Mouse (Mus musculus) embryonic facial prominence, embryonic 11.5 days (tissue): Measurements from ENCODE around the gene Pik3r5. TPM values are rescaled to one million over a fixed set of nuclear protein-coding genes. Genes with fewer than 3 reads are reported as not detected.

Experiments used
- ATAC-seq: fragments of 200-750 bp; cut with Nextera tagmentation; replicated peaks from 2 replicates; pipeline ENCODE4 v1.8.0; 2017; ENCODE audit warnings: low read depth; ENCODE audit not compliant: insufficient number of reproducible peaks, low FRiP score, low TSS enrichment
- DNase-seq: peaks from one replicate; pipeline ENCODE4 v3.0.0-alpha.2; 2015; ENCODE audit warnings: low spot score
- H3K27ac ChIP-seq: fragments of 300-500 bp; sonication (generic); replicated peaks from 2 replicates; pipeline ENCODE4 v1.5.1; 2014; ENCODE audit warnings: mild to moderate bottlenecking, low read depth, low read length, control low read depth
- H3K27me3 ChIP-seq: fragments of 300-500 bp; sonication (generic); 2 replicates; pipeline ENCODE4 v1.6.1; 2014; ENCODE audit warnings: mild to moderate bottlenecking, low read length, moderate library complexity, mixed read lengths; ENCODE audit not compliant: control insufficient read depth, insufficient read depth
- H3K36me3 ChIP-seq: fragments of 300-500 bp; sonication (generic); replicated peaks from 2 replicates; pipeline ENCODE4 v1.6.1; 2014; ENCODE audit warnings: low read depth, mild to moderate bottlenecking, low read length, moderate library complexity, mixed read lengths; ENCODE audit not compliant: control insufficient read depth, insufficient read depth
- H3K4me1 ChIP-seq: fragments of 300-500 bp; sonication (generic); 2 replicates; pipeline ENCODE4 v1.6.1; 2014; ENCODE audit warnings: low read length, mixed read lengths; ENCODE audit not compliant: control insufficient read depth, insufficient read depth
- H3K4me2 ChIP-seq: fragments of 300-500 bp; sonication (generic); 2 replicates; pipeline ENCODE4 v1.6.1; 2014; ENCODE audit warnings: low read depth, mild to moderate bottlenecking, control low read depth, low read length, moderate library complexity
- H3K4me3 ChIP-seq: fragments of 300-500 bp; sonication (generic); 2 replicates; pipeline ENCODE4 v1.5.1; 2014; ENCODE audit warnings: low read depth, low read length, control low read depth
- H3K9ac ChIP-seq: fragments of 300-500 bp; sonication (generic); replicated peaks from 2 replicates; pipeline ENCODE4 v1.6.1; 2014; ENCODE audit warnings: mild to moderate bottlenecking, control low read depth, low read length
- H3K9me3 ChIP-seq: fragments of 300-500 bp; sonication (generic); replicated peaks from 2 replicates; pipeline ENCODE4 v1.6.1; 2016; ENCODE audit warnings: mild to moderate bottlenecking, low read length, inconsistent platforms, mixed read lengths; ENCODE audit not compliant: control insufficient read depth
- WGBS: fragments of 180-500 bp; shearing (Covaris S2); extraction: QIAGEN DNeasy Blood & Tissue Kit; methylation state at CpG from one replicate; pipeline ENCODE4 v1.1.7; 2014; 5-methylcytosine and 5-hydroxymethylcytosine counted together
- polyA plus RNA-seq: library from polyadenylated mRNA; unstranded; fragments of >200 nt; fragmentation: Nextera tagmentation; extraction: Ambion mirVana; gene quantifications from 2 replicates; pipeline ENCODE4 v1.2.1, GENCODE M21; 2014

Pik3r5 gene
- polyA plus RNA-seq, 1 experiment from 2014 or later: 0.66 TPM

- no peak for ATAC-seq
- no peaks in the 10 kb centered on the region for H3K36me3 ChIP-seq
- no peak overlapping the region for H3K9ac ChIP-seq
- no peak overlapping the region for H3K4me2 ChIP-seq
- WGBS: 85% methylated on average over 11 of the region's 11 CpGs
- no peak overlapping the region for H3K27ac ChIP-seq
- H3K27me3 ChIP-seq: no peaks in the 10 kb centered on the region
- no peak for DNase-seq
- no peaks in the 10 kb centered on the region for H3K9me3 ChIP-seq
- no peaks in the 10 kb centered on the region; the same call in 1 of the 2 replicates for H3K4me1 ChIP-seq
- no peak overlapping the region for H3K4me3 ChIP-seq
These were observed 60.7 kb downstream of the Pik3r5 start for GRCm38 (mm10) chr11:68492592-68492991.

- H3K4me3 ChIP-seq: no peak overlapping the region
- H3K27ac ChIP-seq: no peak overlapping the region
- no peaks in the 10 kb centered on the region for H3K9me3 ChIP-seq
- no peak overlapping the region for H3K9ac ChIP-seq
- H3K4me2 ChIP-seq: no peak overlapping the region
- no peak for ATAC-seq
- no peaks in the 10 kb centered on the region for H3K27me3 ChIP-seq
- no peaks in the 10 kb centered on the region; the same call in 1 of the 2 replicates for H3K4me1 ChIP-seq
- H3K36me3 ChIP-seq: no peaks in the 10 kb centered on the region
- WGBS: 80% methylated on average over 5 of the region's 5 CpGs
- DNase-seq: no peak
These were observed 61.8 kb downstream of the Pik3r5 start for GRCm38 (mm10) chr11:68493760-68494159.

DNA sequence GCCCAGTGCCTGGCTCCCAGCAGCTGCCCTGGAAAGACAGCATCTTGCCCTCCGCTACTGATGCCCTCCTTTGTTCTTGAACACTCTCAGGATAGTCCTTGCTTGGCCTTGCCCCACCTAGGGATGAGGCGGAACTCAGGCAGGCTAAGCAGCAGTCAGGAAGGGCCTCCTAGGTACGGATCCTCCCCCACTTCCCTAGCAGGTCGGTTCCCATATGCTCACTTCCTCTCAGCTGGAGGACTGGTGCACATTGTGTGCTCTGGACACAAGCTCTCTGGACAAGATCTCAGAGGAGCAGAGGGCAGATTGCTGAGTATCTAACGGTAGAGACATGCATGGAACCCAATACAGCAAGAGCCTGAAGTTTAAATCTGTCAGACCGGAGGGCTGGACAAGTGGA lies 65.2 kb downstream of the Pik3r5 start:
- Histone ChIP-seq H3K27me3 (no peaks in the 10 kb centered on the region), H3K4me2 (no peak overlapping the region)
- WGBS: 78% methylated on average over 6 of the region's 6 CpGs

DNA sequence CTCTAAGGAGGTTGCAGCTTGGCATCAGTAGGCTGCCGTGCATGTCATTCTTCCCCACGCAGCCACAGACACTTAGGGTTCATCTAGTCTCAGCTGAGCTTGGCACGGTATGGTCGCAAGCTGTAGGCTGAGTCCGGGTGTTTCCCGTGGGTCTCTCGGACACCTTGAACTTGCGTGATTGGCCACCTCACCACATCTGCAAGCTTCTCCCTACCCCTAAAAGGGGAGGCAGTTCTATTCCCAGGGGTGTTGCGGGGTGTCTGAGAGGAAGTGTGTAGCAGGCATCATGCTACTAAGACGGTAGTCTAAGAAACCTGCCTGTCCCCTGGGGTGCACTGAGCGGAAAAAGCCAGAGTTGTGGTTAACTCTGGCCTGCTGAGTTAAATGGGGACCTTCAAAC lies 66.6 kb downstream of the Pik3r5 start:
- H3K27ac ChIP-seq: no peak overlapping the region
- no peaks in the 10 kb centered on the region for H3K4me1 ChIP-seq
- no peak overlapping the region for H3K9ac ChIP-seq
- 89% methylated on average over 11 of the region's 11 CpGs for WGBS
- H3K4me3 ChIP-seq: no peak overlapping the region
- ATAC-seq (no peak), DNase-seq (no peak)
- H3K9me3 ChIP-seq: no peaks in the 10 kb centered on the region
- H3K36me3 ChIP-seq: no peaks in the 10 kb centered on the region
- H3K27me3 ChIP-seq: no peaks in the 10 kb centered on the region
- H3K4me2 ChIP-seq: no peak overlapping the region

More for the DNA sequence above, 65.2 kb downstream of the Pik3r5 start:
- no peaks in the 10 kb centered on the region for H3K36me3 ChIP-seq
- no peak overlapping the region for H3K27ac ChIP-seq
- no peak overlapping the region for H3K4me3 ChIP-seq
- no peaks in the 10 kb centered on the region for H3K9me3 ChIP-seq
- ATAC-seq: no peak
- DNase-seq: no peak
- no peaks in the 10 kb centered on the region for H3K4me1 ChIP-seq
- H3K9ac ChIP-seq: no peak overlapping the region

DNA sequence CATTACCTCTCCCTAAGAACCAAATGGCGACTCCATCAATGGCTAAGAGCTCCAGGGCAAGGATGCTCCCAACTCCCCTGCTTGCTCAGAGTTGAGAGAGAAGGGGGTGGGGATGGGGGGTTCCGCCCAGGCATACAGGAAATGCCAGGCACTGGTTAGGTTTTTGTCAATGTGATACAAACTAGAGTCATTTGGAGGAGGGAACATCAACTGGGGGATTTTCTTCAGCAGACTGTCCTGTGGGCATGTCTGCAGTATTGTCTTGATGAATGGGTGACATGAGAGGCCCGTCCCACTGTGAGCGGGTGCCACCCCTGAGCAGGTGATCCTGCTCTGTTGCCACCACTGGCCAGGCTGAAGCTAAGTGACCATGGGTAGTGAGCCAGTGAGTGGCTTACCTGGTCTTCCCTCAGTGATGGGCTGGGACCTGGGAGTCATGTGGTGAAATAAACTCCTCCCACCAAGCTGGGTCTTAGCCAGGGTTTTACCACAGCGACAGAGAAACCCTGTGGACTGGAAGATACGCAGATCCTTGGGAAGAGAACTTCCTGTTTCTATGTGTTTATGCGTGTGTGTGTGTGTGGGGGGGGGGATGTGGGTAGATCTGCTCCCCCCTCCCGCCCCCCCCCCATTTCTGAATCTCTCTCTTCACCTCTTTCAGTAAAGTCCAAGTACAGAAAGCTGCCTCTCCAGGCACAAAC lies 67.2 kb downstream of the Pik3r5 start:
- Histone ChIP-seq H3K4me2 (no peak overlapping the region), H3K4me1 (no peaks in the 10 kb centered on the region), H3K4me3 (no peak overlapping the region), H3K27ac (no peak overlapping the region), H3K36me3 (no peaks in the 10 kb centered on the region), H3K9me3 (no peaks in the 10 kb centered on the region), H3K9ac (no peak overlapping the region), H3K27me3 (no peaks in the 10 kb centered on the region)
- no peak for DNase-seq
- no peak for ATAC-seq
- 71% methylated on average over 7 of the region's 8 CpGs for WGBS

DNA sequence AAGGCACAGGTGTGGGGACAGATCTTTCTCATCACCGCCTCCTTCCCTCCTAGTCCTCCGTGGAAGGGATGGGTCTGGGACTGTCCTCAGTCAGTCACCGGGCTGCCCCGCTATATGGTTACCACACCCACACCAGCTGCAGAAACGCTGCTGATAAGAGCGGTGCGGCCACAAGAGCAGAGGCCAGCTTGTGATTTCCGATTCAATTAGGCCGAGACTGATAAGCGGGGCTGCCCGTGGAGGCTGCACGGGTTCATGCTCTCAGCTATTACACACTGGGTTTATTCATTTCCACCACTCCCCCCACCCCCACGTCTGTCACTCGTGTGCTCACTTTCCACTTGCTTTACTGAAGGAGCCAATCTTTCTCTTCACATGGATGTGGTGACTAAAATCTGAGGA lies 69.0 kb downstream of the Pik3r5 start:
- H3K9me3 ChIP-seq: no peaks in the 10 kb centered on the region
- ATAC-seq (no peak), DNase-seq (no peak)
- no peaks in the 10 kb centered on the region for H3K27me3 ChIP-seq
- no peak overlapping the region for H3K4me3 ChIP-seq
- no peaks in the 10 kb centered on the region for H3K4me1 ChIP-seq
- 64% methylated on average over 14 of the region's 14 CpGs for WGBS
- H3K4me2 ChIP-seq: no peak overlapping the region
- no peak overlapping the region for H3K27ac ChIP-seq
- H3K9ac ChIP-seq: no peak overlapping the region
- no peaks in the 10 kb centered on the region for H3K36me3 ChIP-seq

GRCm38 (mm10) chr11:68502408-68502807 lies 70.5 kb downstream of the Pik3r5 start:
- no peak for ATAC-seq
- H3K27ac ChIP-seq: no peak overlapping the region
- WGBS: 67% methylated on average over 2 of the region's 2 CpGs
- no peaks in the 10 kb centered on the region for H3K9me3 ChIP-seq
- no peaks in the 10 kb centered on the region for H3K36me3 ChIP-seq
- H3K9ac ChIP-seq: no peak overlapping the region
- no peaks in the 10 kb centered on the region for H3K4me1 ChIP-seq
- no peaks in the 10 kb centered on the region for H3K27me3 ChIP-seq
- no peak for DNase-seq
- no peak overlapping the region for H3K4me3 ChIP-seq
- no peak overlapping the region for H3K4me2 ChIP-seq

GRCm38 (mm10) chr11:68502902-68503629 lies 71.1 kb downstream of the Pik3r5 start, which contains the start of gene Pik3r6:
Gene Pik3r6 (plus strand): TSS chr11:68503019.
- Histone ChIP-seq H3K4me1 (no peaks in the 10 kb centered on the region), H3K9me3 (no peaks in the 10 kb centered on the region), H3K27ac (no peak within 1 kb of the TSS), H3K27me3 (no peaks in the 10 kb centered on the region), H3K9ac (no peak within 1 kb of the TSS), H3K4me3 (no peak within 1 kb of the TSS), H3K36me3 (no peaks in the 10 kb centered on the region), H3K4me2 (no peak within 1 kb of the TSS)
- ATAC-seq (no peak), DNase-seq (no peak)
- whole genome bisulfite sequencing: 82% methylated on average over 8 of the region's 8 CpGs
